Mouse (Mus musculus): ENCODE data around the gene Nlk. TPM values are rescaled to one million over a fixed set of nuclear protein-coding genes. Genes with fewer than 3 reads are reported as not detected.
A peak's percentile ranks its signal among the peaks of the same experiment; 100 is the strongest.
"Not testable (repeated sequence)": the region's sequence is repeated elsewhere in the genome, so short reads cannot be mapped to it uniquely, and the experiment has no call there.

The Nlk gene
- polyA plus RNA-seq, 1 experiment from 2014 or later: 18.5 TPM

GRCm38 (mm10) chr11:78574536-78574935 lies 122.6 kb downstream of the Nlk start:
- no peaks in the 10 kb centered on the region for H3K4me1 ChIP-seq
- H3K4me3 ChIP-seq: no peak overlapping the region
- H3K36me3 ChIP-seq: peaks cover 82% of the 10 kb centered on the region
- WGBS: 91% methylated on average over 3 of the region's 3 CpGs
- no peaks in the 10 kb centered on the region for H3K9me3 ChIP-seq (replicated peaks)
- H3K27me3 ChIP-seq (ENCODE audit: low read depth, poor library complexity, severe bottlenecking): no peaks in the 10 kb centered on the region
- H3K27ac ChIP-seq (replicated peaks): no peak overlapping the region
- no peak for DNase-seq (ENCODE audit: low spot score)

- not testable (repeated sequence) for H3K9me3 ChIP-seq (replicated peaks); H3K27ac ChIP-seq (replicated peaks); H3K4me1 ChIP-seq; DNase-seq (ENCODE audit: low spot score); H3K27me3 ChIP-seq (ENCODE audit: low read depth, poor library complexity, severe bottlenecking); H3K4me3 ChIP-seq
- peaks cover 83% of the 10 kb centered on the region for H3K36me3 ChIP-seq
- 89% methylated on average over 4 of the region's 4 CpGs for WGBS
Observed at GRCm38 (mm10) chr11:78574031-78574430, 123.1 kb downstream of the Nlk start.

GRCm38 (mm10) chr11:78571854-78572253 lies 125.3 kb downstream of the Nlk start:
- peaks cover 80% of the 10 kb centered on the region for H3K36me3 ChIP-seq
- no peaks in the 10 kb centered on the region for H3K9me3 ChIP-seq (replicated peaks)
- DNase-seq (ENCODE audit: low spot score): no peak
- no peaks in the 10 kb centered on the region for H3K4me1 ChIP-seq
- H3K4me3 ChIP-seq: no peak overlapping the region
- H3K27me3 ChIP-seq (ENCODE audit: low read depth, poor library complexity, severe bottlenecking): no peaks in the 10 kb centered on the region
- H3K27ac ChIP-seq (replicated peaks): no peak overlapping the region
- WGBS: 92% methylated on average over 6 of the region's 6 CpGs

- Histone ChIP-seq H3K36me3 (peaks cover 80% of the 10 kb centered on the region), H3K9me3 (replicated peaks) (no peaks in the 10 kb centered on the region), H3K4me3 (no peak overlapping the region), H3K27ac (replicated peaks) (no peak overlapping the region), H3K4me1 (no peaks in the 10 kb centered on the region), H3K27me3 (ENCODE audit: low read depth, poor library complexity, severe bottlenecking) (no peaks in the 10 kb centered on the region)
- no peak for DNase-seq (ENCODE audit: low spot score)
- 94% methylated on average over 8 of the region's 8 CpGs for WGBS
Observed at GRCm38 (mm10) chr11:78571441-78571840, 125.7 kb downstream of the Nlk start.

GRCm38 (mm10) chr11:78569806-78570205 lies 127.4 kb downstream of the Nlk start:
- peaks cover 75% of the 10 kb centered on the region for H3K36me3 ChIP-seq
- H3K4me1 ChIP-seq: no peaks in the 10 kb centered on the region
- no peak overlapping the region for H3K27ac ChIP-seq (replicated peaks)
- no peak for DNase-seq (ENCODE audit: low spot score)
- H3K9me3 ChIP-seq (replicated peaks): no peaks in the 10 kb centered on the region
- 76% methylated on average over 3 of the region's 3 CpGs for WGBS
- H3K4me3 ChIP-seq: no peak overlapping the region
- H3K27me3 ChIP-seq (ENCODE audit: low read depth, poor library complexity, severe bottlenecking): no peaks in the 10 kb centered on the region

GRCm38 (mm10) chr11:78568827-78569226 lies 128.3 kb downstream of the Nlk start:
- H3K36me3 ChIP-seq: peaks cover 69% of the 10 kb centered on the region
- no peaks in the 10 kb centered on the region for H3K9me3 ChIP-seq (replicated peaks)
- H3K4me3 ChIP-seq: no peak overlapping the region
- no peak overlapping the region for H3K27ac ChIP-seq (replicated peaks)
- WGBS: 92% methylated on average over 10 of the region's 10 CpGs
- DNase-seq (ENCODE audit: low spot score): no peak
- H3K4me1 ChIP-seq: no peaks in the 10 kb centered on the region
- H3K27me3 ChIP-seq (ENCODE audit: low read depth, poor library complexity, severe bottlenecking): no peaks in the 10 kb centered on the region

- Histone ChIP-seq H3K27ac (replicated peaks) (no peak overlapping the region), H3K9me3 (replicated peaks) (no peaks in the 10 kb centered on the region), H3K36me3 (peaks cover 59% of the 10 kb centered on the region), H3K27me3 (ENCODE audit: low read depth, poor library complexity, severe bottlenecking) (no peaks in the 10 kb centered on the region), H3K4me3 (no peak overlapping the region), H3K4me1 (no peaks in the 10 kb centered on the region)
- WGBS: 91% methylated on average over 6 of the region's 6 CpGs
- DNase-seq (ENCODE audit: low spot score): no peak
Observed at GRCm38 (mm10) chr11:78567614-78568013, 129.6 kb downstream of the Nlk start.

- H3K9me3 ChIP-seq (replicated peaks): no peaks in the 10 kb centered on the region
- H3K4me3 ChIP-seq: no peak overlapping the region
- WGBS: 80% methylated on average over 6 of the region's 6 CpGs
- DNase-seq (ENCODE audit: low spot score): no peak
- peaks cover 50% of the 10 kb centered on the region for H3K36me3 ChIP-seq
- no peak overlapping the region for H3K27ac ChIP-seq (replicated peaks)
- no peaks in the 10 kb centered on the region for H3K27me3 ChIP-seq (ENCODE audit: low read depth, poor library complexity, severe bottlenecking)
- no peaks in the 10 kb centered on the region for H3K4me1 ChIP-seq
Observed at GRCm38 (mm10) chr11:78566775-78567174, 130.4 kb downstream of the Nlk start.

- peak; percentile 52 for DNase-seq (ENCODE audit: low spot score)
- Histone ChIP-seq H3K27me3 (ENCODE audit: low read depth, poor library complexity, severe bottlenecking) (no peaks in the 10 kb centered on the region), H3K36me3 (0 out of 2 replicates have a peak, but pooled peaks cover 2% of the 10 kb centered on the region), H3K27ac (replicated peaks) (no peak overlapping the region), H3K4me1 (peaks cover 4% of the 10 kb centered on the region; the same call in 1 of the 2 replicates), H3K4me3 (no peak overlapping the region), H3K9me3 (replicated peaks) (no peaks in the 10 kb centered on the region)
- WGBS: 26% methylated on average over 4 of the region's 4 CpGs
Observed at GRCm38 (mm10) chr11:78560447-78560846, 136.7 kb downstream of the Nlk start.

- DNase-seq (ENCODE audit: low spot score): no peak
- no peaks in the 10 kb centered on the region for H3K36me3 ChIP-seq
- no peak overlapping the region for H3K4me3 ChIP-seq
- peaks cover 6% of the 10 kb centered on the region; the same call in 1 of the 2 replicates for H3K9me3 ChIP-seq (replicated peaks)
- no peaks in the 10 kb centered on the region for H3K27me3 ChIP-seq (ENCODE audit: low read depth, poor library complexity, severe bottlenecking)
- WGBS: 61% methylated on average over 8 of the region's 8 CpGs
- H3K27ac ChIP-seq (replicated peaks): no peak overlapping the region
- peaks cover 4% of the 10 kb centered on the region; the same call in 1 of the 2 replicates for H3K4me1 ChIP-seq
Observed at GRCm38 (mm10) chr11:78557241-78557640, 139.9 kb downstream of the Nlk start.

- H3K9me3 ChIP-seq (replicated peaks): peaks cover 6% of the 10 kb centered on the region; the same call in 1 of the 2 replicates
- H3K27ac ChIP-seq (replicated peaks): no peak overlapping the region
- WGBS: 79% methylated on average over 4 of the region's 4 CpGs
- DNase-seq (ENCODE audit: low spot score): no peak
- H3K4me3 ChIP-seq: no peak overlapping the region
- H3K27me3 ChIP-seq (ENCODE audit: low read depth, poor library complexity, severe bottlenecking): no peaks in the 10 kb centered on the region
- H3K4me1 ChIP-seq: peaks cover 7% of the 10 kb centered on the region
- no peaks in the 10 kb centered on the region for H3K36me3 ChIP-seq
Observed at GRCm38 (mm10) chr11:78556070-78556469, 141.1 kb downstream of the Nlk start.

GRCm38 (mm10) chr11:78555623-78556022 lies 141.6 kb downstream of the Nlk start:
- Histone ChIP-seq H3K27me3 (ENCODE audit: low read depth, poor library complexity, severe bottlenecking) (no peaks in the 10 kb centered on the region), H3K4me3 (no peak overlapping the region), H3K9me3 (replicated peaks) (peaks cover 6% of the 10 kb centered on the region; the same call in 1 of the 2 replicates), H3K27ac (replicated peaks) (no peak overlapping the region), H3K36me3 (no peaks in the 10 kb centered on the region), H3K4me1 (peaks cover 10% of the 10 kb centered on the region)
- DNase-seq (ENCODE audit: low spot score): no peak
- 84% methylated on average over 3 of the region's 3 CpGs for WGBS

- DNase-seq (ENCODE audit: low spot score): no peak
- no peaks in the 10 kb centered on the region for H3K27me3 ChIP-seq (ENCODE audit: low read depth, poor library complexity, severe bottlenecking)
- H3K4me1 ChIP-seq: peaks cover 34% of the 10 kb centered on the region
- WGBS: 36% methylated on average over 6 of the region's 6 CpGs
- H3K9me3 ChIP-seq (replicated peaks): peaks cover 6% of the 10 kb centered on the region; the same call in 1 of the 2 replicates
- H3K4me3 ChIP-seq: peak overlapping the region; percentile 67
- peak overlapping the region; percentile 92 for H3K27ac ChIP-seq (replicated peaks)
- H3K36me3 ChIP-seq: peaks cover 7% of the 10 kb centered on the region; the same call in 1 of the 2 replicates
Observed at GRCm38 (mm10) chr11:78551059-78551398, 146.1 kb downstream of the Nlk start.
